Mouse (Mus musculus) ES-CJ7 (cell line): ENCODE results near the gene Sap30l.
A peak's percentile ranks its signal among the peaks of the same experiment; 100 is the strongest.
"Not testable (repeated sequence)": the region's sequence is repeated elsewhere in the genome, so short reads cannot be mapped to it uniquely, and the experiment has no call there.

Source experiments
- DNase-seq: peaks from one replicate; pipeline ENCODE4 v3.0.0; 2011; ENCODE audit warnings: low read depth, low spot score

Sap30l gene

DNA sequence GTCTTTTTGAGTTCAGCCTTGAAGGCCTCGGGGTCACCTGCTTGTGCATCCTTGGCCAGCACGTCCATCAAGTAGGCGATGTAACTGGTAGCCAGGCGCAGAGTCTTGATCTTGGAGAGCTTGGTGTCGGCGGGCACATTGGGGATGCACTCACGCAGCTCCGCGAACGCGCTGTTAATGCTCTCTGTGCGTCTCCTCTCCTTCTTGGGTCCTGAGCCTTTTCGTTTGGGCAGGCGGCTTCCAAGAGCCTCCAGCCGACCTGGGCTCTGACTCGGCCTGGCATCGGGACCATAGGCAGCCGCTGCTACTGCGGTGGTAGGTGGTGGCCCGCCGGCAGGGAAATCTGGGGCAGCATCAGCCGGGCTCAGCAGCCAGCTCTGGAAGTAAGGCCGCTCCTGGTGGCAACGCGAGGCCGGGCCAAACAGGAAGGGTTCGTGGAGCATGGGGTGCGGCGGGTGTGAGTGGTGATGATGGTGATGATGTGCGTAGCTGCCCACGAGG lies 29.9 kb downstream of the Sap30l start:
- peak; percentile 35 for DNase-seq

DNA sequence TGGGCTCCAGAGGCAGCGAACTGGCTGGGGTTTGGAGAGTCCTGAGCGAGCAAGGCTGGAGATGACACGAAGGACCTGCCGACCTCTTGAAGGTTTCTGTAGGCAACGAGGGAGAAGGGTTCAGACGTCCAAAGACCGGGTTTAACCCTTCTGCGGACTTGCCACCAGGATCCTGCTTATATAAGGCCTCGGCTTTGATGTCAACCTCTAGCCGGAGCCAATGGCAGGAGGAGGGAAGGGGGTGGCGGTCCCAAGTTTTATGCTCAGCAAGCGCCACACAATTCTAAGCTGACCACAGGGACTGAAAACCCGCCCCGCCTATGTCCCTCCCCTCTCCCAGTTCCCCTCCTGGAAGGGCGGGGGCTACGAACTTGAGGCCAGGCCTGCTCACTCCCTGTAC lies 30.4 kb downstream of the Sap30l start:
- peak; percentile 41 for DNase-seq

DNA sequence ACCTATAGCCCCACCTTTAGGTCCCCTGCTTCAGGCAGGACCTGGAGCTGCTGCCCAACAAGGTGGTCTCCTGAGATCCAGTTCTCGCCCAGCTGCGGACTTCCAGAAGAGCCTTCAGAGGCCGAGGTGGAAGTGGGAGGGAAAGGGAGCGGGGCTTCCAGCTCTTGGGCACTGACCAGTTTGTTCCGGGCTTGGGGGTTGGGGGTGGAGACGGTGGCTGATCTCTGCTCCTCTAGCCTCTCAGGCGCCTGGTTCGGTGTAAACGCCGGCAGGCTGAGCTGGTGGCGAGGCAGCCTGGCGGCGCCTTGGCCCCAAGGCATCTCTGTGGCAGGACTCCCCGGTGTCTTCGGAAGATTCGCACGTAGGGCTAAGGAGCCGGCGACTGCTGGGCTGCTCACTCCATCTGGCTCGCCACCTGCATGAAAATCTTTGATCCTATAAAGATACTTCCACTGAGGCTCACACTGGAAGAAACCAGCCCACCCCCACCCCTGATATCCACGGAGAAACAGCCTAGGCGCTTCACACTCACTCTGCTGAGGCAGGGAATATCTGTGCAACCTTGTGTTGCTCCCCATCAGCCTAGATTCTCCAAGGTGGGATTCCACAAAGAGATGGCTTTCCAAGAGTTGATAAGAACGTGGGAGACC lies 31.2 kb downstream of the Sap30l start, which contains the start of gene Hand1:
TSS of gene Hand1 (minus strand) at position 267 of the 650 bp plus-strand sequence.
- peak; percentile 50 for DNase-seq

DNA sequence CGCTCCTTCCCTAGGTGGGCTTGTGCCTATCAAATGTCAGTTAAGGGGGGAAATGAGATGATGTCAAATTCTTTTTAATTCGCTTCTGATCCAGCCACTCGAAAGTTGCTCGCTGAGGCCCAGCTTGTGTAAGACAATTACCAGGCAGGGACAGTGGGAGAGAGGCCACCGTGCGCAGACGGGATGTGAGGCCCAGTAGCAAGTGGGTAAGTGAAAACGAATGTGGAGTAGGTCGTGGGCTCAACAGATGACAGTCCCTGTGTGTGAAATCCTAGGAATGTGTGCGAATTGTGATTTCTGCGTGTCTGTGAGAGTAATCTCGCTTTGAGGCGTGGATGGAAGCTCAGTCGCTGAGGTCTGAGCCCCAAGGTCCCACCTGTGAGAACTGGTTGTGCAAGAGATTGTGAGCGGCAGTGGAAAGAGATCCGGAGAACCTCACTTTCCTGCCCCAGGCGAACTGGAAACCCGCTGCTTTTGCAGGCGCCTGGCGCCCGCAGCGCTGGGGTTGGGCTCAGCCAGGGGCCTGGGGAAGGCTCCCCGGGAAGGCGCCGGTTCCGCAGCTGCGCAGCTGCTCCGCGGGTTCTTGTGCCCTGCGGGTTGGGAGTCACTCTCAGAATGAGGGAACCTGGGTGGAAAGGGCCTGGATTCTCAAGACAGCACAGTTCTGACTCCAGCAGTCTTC lies 32.0 kb downstream of the Sap30l start:
- DNase-seq: no peak

DNA sequence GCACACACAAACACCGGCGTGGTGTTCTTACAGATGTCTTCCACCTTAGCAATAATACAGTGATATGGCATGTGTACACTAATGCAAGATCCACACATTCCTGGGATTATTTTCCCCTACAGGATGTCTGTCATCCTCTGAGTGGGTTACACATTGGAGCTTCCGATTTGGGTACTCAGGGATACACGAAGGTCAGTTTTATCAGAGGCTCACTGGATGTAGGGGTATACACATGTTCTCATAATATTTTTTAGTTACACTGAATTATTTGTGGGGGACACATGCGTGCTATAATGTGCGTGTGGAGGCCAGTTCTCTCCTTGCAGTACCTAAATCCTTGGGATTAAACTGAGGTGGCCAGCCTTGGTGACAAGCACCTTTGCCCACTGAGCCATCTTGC lies 32.6 kb downstream of the Sap30l start:
- DNase-seq: no peak

DNA sequence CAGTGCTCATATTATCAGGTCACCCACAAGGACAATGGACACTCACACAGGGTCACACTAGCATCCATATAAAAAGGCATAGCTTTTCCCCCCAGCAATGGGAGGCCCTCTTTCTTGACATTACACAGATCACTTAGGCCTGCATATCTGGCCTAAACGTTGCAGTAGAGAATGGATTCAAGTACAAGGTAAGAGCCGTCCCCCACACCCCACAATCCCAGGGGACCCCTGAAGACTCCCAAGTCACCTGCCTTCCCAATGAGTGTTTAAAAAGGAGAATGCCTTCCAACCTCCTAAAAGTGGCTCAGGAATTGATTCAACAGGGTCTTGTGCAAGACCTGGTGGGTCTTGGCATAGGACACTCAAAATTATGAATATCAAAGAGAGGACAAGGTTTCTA lies 33.9 kb downstream of the Sap30l start:
- no peak for DNase-seq

DNA sequence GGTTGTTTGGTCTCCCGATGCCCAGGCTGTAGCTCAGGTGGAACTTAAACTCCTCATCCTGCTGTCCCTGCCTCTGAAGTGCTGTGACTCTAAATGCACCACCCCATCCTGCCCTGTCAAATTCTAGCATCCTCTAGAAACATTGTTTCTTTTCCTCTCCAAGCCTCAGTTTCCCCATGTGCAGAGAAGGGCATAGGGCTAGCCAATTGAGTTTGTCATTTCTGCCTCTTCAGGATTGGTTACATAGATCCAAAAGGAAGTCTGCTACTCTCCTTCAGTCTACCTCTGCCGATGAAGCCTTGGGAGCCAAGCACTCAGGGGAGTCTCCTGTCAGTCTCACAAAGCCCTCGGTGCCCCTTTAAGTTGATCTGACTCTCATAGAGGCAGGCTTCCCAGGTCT lies 34.5 kb downstream of the Sap30l start:
- DNase-seq: no peak

DNA sequence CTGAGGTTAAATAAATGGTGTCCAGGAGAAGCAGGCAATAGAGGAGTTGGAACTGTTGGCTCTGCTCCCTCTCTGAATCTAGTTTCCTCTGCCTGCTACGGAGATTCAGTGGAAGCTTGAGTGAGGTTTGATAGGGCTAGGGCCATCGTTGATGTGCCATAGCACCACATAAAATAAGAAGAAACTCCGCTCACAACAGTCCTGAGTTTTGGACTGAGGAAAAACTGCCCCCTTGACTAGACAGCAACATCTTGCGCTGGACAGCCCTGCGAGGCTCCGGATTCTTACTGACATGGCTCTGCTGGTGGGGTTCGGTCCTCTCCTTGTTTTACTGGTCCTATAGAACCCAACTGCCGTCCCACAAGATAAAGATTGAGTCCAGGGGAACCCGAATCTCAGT lies 35.0 kb downstream of the Sap30l start:
- no peak for DNase-seq

DNA sequence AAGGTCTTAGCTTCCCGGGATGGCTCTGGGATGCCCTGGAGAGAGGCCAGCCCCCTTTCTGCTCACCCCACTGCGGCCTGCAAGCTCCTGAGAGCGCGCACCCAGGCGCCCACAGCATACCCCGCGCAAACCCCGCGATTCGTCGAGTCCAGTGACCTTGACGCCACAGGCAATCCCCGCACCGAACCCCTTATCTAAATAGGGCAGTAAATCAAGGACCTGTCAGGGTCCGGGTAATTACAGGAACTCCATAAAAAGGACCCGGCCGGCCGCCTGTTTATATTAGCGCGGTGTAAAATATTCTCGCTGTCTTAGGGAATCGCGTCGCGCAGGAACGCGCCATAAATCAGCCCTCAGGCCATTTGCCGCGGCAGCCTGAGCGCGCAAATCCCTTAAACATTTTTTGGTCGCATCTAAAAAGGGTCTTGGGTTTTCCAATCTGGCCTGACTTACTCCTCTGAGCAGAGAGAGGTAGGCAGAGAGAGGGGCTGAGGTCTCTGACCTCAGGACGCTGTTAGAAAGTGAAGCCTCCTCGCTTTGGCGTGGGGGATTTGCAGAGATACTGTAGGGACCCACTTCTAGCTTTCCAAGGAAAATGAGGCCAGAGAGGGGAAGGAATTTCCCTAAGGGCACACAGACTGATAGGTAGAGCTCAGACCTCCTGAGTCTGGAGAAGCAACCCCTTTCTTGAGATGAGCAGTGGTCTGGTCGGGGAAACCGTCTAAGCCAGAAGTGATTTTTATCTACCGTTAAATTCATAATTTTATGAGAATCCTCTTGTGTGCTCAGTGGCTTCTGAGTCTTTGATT lies 35.6 kb downstream of the Sap30l start:
- no peak for DNase-seq

DNA sequence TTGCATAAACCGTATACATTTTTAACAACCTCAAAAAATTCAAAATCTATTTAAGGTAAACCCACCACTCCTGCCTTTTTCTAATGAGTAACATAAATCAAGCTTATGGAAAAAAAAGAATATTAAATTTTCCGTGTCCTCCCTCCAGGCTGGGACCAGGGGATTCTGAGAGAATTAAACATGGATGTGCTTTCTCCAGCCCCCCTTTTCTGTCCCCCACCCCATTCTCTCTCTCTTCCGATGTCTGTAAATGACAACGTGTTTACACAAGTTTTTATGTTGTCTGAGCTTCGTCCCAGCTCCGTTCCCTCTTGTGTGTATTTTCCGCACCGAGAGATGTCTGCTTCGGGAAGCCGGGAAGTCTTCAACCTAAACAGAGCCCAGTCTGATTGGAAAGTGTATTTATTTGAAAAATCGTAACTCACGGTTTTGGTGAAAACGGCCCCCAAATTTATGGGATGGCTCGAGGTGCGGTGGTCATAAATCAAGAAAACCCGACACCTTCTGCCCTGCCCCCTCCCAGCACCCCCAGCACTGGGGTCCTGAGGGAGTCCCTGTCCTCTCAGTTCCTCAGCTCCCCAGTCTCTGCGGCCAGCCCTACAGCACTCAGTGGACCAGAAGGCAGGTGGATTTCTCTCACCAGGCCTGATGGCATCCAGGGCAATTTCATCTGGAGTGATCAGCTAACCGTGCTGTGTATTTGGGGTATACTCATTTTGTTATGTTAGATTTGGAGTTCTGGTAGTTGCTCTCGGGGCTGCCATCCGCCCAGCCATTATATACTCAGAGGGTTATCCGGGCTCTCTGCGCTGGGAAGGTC lies 36.6 kb downstream of the Sap30l start:
- no peak for DNase-seq

DNA sequence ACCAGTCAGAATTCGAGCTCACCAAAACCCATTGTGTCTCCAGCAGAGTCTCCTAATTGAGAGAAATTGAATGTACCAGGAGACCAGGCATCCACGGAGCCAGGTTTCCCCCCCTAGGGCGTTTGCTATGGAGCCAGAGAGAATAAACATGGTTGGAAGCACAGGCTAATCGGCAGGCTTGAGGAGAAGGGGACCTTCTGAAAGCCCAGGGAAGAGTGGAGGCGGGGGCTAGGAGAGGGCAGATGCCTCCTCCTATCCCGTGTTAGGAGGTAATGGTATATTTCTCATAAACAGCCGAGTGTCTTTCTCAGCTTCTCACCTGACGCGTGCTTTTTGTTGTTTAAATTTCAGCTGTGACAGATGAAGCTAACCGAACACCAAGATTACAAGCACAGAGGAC lies 39.5 kb downstream of the Sap30l start:
- DNase-seq: no peak

DNA sequence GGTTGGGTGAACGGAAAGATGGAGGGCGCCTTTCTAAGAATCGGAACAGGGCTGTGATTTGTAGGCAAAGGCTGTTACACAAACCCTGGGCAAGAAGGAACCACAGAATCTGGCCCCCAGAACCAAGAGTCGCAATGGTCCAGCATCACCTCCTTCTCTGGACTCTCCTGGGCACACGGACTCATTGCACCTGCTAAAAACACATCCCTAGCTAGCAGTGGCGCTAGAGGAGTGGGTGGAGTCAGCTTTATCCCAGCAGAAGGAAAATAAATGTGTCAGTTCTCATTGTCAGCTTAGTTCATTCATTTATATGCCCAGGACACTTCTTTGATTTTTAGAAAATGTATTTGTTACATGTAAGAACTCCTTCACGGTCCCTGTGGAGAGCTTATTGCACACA lies 40.0 kb downstream of the Sap30l start:
- DNase-seq: no peak

DNA sequence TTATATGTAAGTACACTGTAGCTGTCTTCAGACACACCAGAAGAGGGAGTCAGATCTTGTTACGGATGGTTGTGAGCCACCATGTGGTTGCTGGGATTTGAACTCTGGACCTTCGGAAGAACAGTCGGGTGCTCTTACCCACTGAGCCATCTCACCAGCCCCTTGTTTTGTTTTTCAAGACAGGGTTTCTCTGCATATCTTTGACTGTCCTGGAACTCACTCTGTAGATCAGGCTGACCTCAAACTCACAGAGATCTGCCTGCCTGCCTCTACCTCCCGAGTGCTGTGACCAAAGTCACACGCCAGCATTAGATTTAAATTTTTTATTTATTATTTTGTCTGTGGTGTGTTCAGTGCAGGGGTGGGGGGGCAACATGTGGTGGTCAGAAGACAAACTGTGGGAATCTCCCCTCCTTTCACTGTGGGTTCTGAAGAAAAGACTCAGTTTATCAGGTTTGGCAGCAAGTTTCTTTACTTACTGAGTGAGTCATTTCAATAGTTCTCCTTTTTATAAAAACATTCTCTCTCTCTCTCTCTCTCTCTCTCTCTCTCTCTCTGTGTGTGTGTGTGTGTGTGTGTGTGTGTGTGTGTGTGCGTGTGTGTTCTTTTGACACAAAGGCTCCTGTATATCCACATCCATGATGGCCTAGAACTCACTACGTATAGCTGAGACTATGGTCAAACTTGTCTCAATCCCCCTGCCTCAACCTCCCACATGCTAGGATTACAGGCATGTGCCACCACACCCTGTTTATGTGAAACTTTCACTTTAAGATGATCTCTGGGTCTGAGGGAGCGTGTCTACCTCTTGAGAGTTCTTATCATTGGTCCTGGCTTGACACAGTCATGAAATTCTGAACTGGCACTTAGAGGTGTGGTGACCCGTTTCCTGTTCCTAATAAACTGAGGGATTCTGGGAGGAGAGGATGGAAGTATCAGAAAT lies 45.3 kb downstream of the Sap30l start:
- not testable (repeated sequence) for DNase-seq

DNA sequence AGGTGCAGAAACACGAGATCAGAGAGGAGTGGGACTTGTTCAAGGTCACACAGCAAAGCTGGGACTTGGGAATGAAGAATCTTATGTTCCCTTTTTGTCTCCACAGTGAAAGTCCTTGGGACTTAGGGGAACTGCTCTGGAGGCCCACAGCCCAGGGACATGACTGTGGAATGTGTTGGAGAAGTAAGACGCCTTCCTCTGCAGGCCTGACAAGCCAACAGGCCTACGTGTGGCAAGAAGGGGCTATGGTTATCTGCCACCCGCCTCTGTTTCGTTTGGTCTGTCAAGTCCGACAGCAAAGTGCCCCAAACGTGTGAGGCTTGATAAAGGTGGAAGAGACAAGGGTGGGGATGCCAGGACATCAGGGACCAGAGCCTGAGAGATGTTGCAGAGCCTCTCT lies 46.0 kb downstream of the Sap30l start:
- no peak for DNase-seq

DNA sequence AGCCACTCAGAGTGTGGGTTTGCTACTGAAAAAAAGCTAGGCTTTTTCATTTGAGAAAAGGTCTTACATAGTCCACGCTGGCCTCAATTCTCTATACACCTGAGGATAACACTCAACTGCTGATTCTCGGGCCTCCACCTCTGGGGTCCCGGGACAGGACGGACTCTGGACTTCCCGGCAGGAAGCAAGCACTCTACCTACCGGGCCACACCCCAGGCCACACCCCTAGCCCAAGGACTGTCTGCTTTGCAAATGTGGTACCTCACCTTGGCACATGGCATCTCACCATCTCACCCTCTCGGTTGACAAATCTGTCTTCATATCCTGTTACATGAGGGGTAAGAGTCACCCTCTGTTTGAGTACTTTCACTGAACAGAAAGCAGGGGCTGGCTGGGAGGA lies 48.9 kb downstream of the Sap30l start:
- no peak for DNase-seq

DNA sequence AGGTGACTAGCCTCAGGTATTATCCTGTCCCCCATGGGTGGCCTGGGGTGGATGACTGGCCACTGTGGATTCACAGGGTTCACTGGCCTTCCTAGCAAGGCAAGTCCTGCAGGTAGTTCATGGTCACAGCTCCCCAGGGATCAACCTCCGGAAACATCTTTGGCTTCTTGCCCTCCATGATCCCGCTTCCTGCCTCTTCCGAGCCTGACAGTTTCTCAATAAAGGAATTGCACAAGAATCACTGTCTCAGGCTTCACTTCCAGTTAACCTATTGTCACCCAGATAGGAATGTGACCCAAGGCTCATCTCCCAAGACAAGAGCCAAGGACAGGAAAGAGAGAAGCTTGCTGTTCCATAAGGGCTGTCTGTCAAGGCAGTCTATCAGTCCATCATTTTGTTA lies 49.5 kb downstream of the Sap30l start:
- DNase-seq: no peak

DNA sequence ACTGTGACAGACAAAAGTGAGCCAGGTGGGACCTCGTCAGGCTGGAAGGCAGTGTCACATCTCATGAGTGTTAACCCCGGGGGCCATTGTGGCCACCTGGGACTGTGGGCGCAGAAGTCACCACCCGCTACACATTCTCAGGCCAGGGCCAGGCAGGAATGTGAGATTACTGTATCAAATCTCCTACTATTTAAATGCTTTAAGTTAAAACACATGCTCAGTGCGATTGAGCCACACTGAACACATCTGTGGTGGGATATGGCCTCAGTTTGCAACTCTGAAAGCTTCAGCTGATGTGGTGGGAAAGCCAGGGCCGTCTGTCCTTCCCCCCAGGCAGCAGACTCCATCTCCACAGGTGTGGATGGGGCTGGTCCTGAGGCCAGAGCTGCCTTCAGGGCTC lies 52.1 kb downstream of the Sap30l start:
- no peak for DNase-seq

DNA sequence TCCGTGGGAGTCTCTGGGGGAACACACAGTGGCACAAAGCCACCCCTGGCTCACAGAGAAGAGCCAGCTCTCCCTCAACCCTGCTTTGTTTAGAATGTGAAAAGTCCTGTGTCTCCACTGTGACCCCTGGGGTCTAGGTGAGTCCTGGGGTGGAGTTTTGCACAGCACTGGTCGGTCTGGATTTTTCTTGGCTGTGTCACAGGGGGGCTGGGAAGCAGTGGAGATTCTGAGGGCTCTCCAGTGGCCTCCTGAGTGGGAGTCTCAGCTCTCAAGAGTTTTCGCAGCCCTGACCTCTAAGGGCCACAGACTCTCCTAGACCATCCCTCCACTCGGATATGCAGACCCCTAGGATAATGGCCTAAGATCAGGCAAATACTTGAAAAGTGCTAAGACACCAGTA lies 56.3 kb downstream of the Sap30l start:
- no peak for DNase-seq
